Mouse (Mus musculus) hindbrain, embryonic 13.5 days (tissue): ENCODE data around the gene Nfkbil1. TPM values are rescaled to one million over a fixed set of nuclear protein-coding genes. Genes with fewer than 3 reads are reported as not detected.
A peak's percentile ranks its signal among the peaks of the same experiment; 100 is the strongest.

ENCODE experiments used
- ATAC-seq: fragments of 200-750 bp; cut with Nextera tagmentation; 2 replicates; pipeline ENCODE4 v1.8.0; 2017; ENCODE audit warnings: moderate TSS enrichment; ENCODE audit not compliant: low FRiP score
- H3K27ac ChIP-seq: fragments of 300-500 bp; sonication (generic); 2 replicates; pipeline ENCODE4 v1.5.1; 2015; ENCODE audit warnings: inconsistent platforms, mild to moderate bottlenecking, moderate library complexity
- H3K27me3 ChIP-seq: fragments of 300-500 bp; sonication (generic); 2 replicates; pipeline ENCODE4 v1.6.1; 2015; ENCODE audit warnings: mild to moderate bottlenecking, inconsistent platforms
- H3K36me3 ChIP-seq: fragments of 300-500 bp; sonication (generic); 2 replicates; pipeline ENCODE4 v1.6.1; 2015; ENCODE audit warnings: mild to moderate bottlenecking, inconsistent platforms
- H3K4me1 ChIP-seq: fragments of 300-500 bp; sonication (generic); replicated peaks from 2 replicates; pipeline ENCODE4 v1.6.1; 2015; ENCODE audit warnings: inconsistent platforms
- H3K4me2 ChIP-seq: fragments of 300-500 bp; sonication (generic); 2 replicates; pipeline ENCODE4 v1.6.1; 2015; ENCODE audit warnings: inconsistent platforms, mild to moderate bottlenecking, moderate library complexity
- H3K4me3 ChIP-seq: fragments of 300-500 bp; sonication (generic); 2 replicates; pipeline ENCODE4 v1.5.1; 2015; ENCODE audit warnings: mild to moderate bottlenecking, inconsistent platforms
- H3K9ac ChIP-seq: fragments of 300-500 bp; sonication (generic); 2 replicates; pipeline ENCODE4 v1.6.1; 2015; ENCODE audit warnings: mild to moderate bottlenecking, inconsistent platforms
- H3K9me3 ChIP-seq: fragments of 300-500 bp; sonication (generic); 2 replicates; pipeline ENCODE4 v1.6.1; 2016; ENCODE audit warnings: inconsistent platforms
- WGBS: fragments of 180-500 bp; shearing (Covaris S2); methylation state at CpG from one replicate; pipeline ENCODE4 v1.1.7; 2015; 5-methylcytosine and 5-hydroxymethylcytosine counted together
- polyA plus RNA-seq: library from polyadenylated mRNA; unstranded; fragments of >200 nt; fragmentation: Nextera tagmentation; extraction: Ambion mirVana; gene quantifications from 2 replicates; pipeline ENCODE4 v1.2.1, GENCODE M21; 2015

The Nfkbil1 gene
- 8.4 and 10.8 TPM in 2 replicates for polyA plus RNA-seq

- under 1% methylated on average over 35 of the region's 35 CpGs for WGBS
- H3K4me2 ChIP-seq, result peak within 1 kb of the TSS; percentile 93
- peak within 1 kb of the TSS; percentile 91 for H3K9ac ChIP-seq
- peak within 1 kb of the TSS; percentile 58 for H3K4me3 ChIP-seq
- H3K36me3 ChIP-seq, result peaks cover 12% of the 10 kb centered on the region
- H3K27me3 ChIP-seq, result no peaks in the 10 kb centered on the region
- peak within 1 kb of the TSS; percentile 96 for H3K27ac ChIP-seq
- H3K9me3 ChIP-seq, result no peaks in the 10 kb centered on the region
- H3K4me1 ChIP-seq, result peaks cover 63% of the 10 kb centered on the region
- peak; percentile 78 for ATAC-seq
These were observed at the start of gene Nfkbil1 for GRCm38 (mm10) chr17:35235614-35236389. TSS of gene Nfkbil1 (minus strand) at chr17:35235792.

- H3K9me3 ChIP-seq, result no peaks in the 10 kb centered on the region
- H3K4me1 ChIP-seq, result no peaks in the 10 kb centered on the region
- H3K4me2 ChIP-seq, result no peak overlapping the region
- H3K27ac ChIP-seq, result no peak overlapping the region
- 70% methylated on average over 3 of the region's 3 CpGs for WGBS
- peaks cover 25% of the 10 kb centered on the region for H3K27me3 ChIP-seq
- H3K9ac ChIP-seq, result no peak overlapping the region
- no peak overlapping the region for H3K4me3 ChIP-seq
- no peak for ATAC-seq
- no peaks in the 10 kb centered on the region for H3K36me3 ChIP-seq
These were observed 44.7 kb upstream of the Nfkbil1 start for GRCm38 (mm10) chr17:35280276-35280675.

GRCm38 (mm10) chr17:35278957-35279688 is 43.5 kb upstream of the Nfkbil1 start:
- H3K4me3 ChIP-seq, result no peak overlapping the region
- H3K9ac ChIP-seq, result no peak overlapping the region
- H3K9me3 ChIP-seq, result no peaks in the 10 kb centered on the region
- ATAC-seq, result no peak
- no peak overlapping the region for H3K27ac ChIP-seq
- peaks cover 29% of the 10 kb centered on the region for H3K27me3 ChIP-seq
- 92% methylated on average over 13 of the region's 13 CpGs for WGBS
- no peaks in the 10 kb centered on the region for H3K4me1 ChIP-seq
- H3K4me2 ChIP-seq, result no peak overlapping the region
- no peaks in the 10 kb centered on the region for H3K36me3 ChIP-seq

GRCm38 (mm10) chr17:35278049-35278448 is 42.5 kb upstream of the Nfkbil1 start:
- Histone ChIP-seq H3K36me3 (no peaks in the 10 kb centered on the region), H3K27ac (no peak overlapping the region), H3K4me2 (no peak overlapping the region), H3K4me1 (no peaks in the 10 kb centered on the region), H3K4me3 (no peak overlapping the region), H3K27me3 (peaks cover 29% of the 10 kb centered on the region), H3K9ac (no peak overlapping the region), H3K9me3 (no peaks in the 10 kb centered on the region)
- no peak for ATAC-seq
- WGBS, result 87% methylated on average over 8 of the region's 8 CpGs

- WGBS, result 25% methylated on average over 13 of the region's 13 CpGs
- Histone ChIP-seq H3K4me3 (no peak overlapping the region), H3K9ac (0 out of 2 replicates have a peak overlapping the region, but pooled peaks have one; percentile 58)
These were observed 40.8 kb upstream of the Nfkbil1 start for GRCm38 (mm10) chr17:35276304-35276864.

GRCm38 (mm10) chr17:35274770-35275169 is 39.2 kb upstream of the Nfkbil1 start:
- H3K4me2 ChIP-seq, result no peak overlapping the region
- H3K9me3 ChIP-seq, result no peaks in the 10 kb centered on the region
- H3K9ac ChIP-seq, result no peak overlapping the region
- H3K27me3 ChIP-seq, result peaks cover 29% of the 10 kb centered on the region
- 9% methylated on average over 11 of the region's 11 CpGs for whole genome bisulfite sequencing
- H3K4me1 ChIP-seq, result no peaks in the 10 kb centered on the region
- H3K27ac ChIP-seq, result no peak overlapping the region
- no peaks in the 10 kb centered on the region for H3K36me3 ChIP-seq
- peak; percentile 59 for ATAC-seq
- H3K4me3 ChIP-seq, result no peak overlapping the region

More at GRCm38 (mm10) chr17:35276304-35276864, 40.8 kb upstream of the Nfkbil1 start:
- ATAC-seq, result no peak
- Histone ChIP-seq H3K4me1 (no peaks in the 10 kb centered on the region), H3K4me2 (peak overlapping the region; percentile 37), H3K9me3 (no peaks in the 10 kb centered on the region), H3K36me3 (no peaks in the 10 kb centered on the region), H3K27me3 (peaks cover 29% of the 10 kb centered on the region), H3K27ac (no peak overlapping the region)

GRCm38 (mm10) chr17:35272249-35272648 is 36.7 kb upstream of the Nfkbil1 start:
- Histone ChIP-seq H3K4me3 (no peak overlapping the region), H3K4me2 (no peak overlapping the region), H3K36me3 (no peaks in the 10 kb centered on the region), H3K9me3 (no peaks in the 10 kb centered on the region), H3K9ac (no peak overlapping the region), H3K27me3 (peaks cover 28% of the 10 kb centered on the region), H3K4me1 (no peaks in the 10 kb centered on the region), H3K27ac (no peak overlapping the region)
- no peak for ATAC-seq
- 78% methylated on average over 3 of the region's 3 CpGs for WGBS

GRCm38 (mm10) chr17:35269653-35270347 is 34.2 kb upstream of the Nfkbil1 start:
- 36% methylated on average over 3 of the region's 3 CpGs for WGBS
- no peak overlapping the region for H3K9ac ChIP-seq
- ATAC-seq, result no peak

GRCm38 (mm10) chr17:35267399-35268086 is 32.0 kb upstream of the Nfkbil1 start:
- no peak overlapping the region for H3K9ac ChIP-seq
- H3K9me3 ChIP-seq, result no peaks in the 10 kb centered on the region
- H3K27me3 ChIP-seq, result peaks cover 34% of the 10 kb centered on the region
- H3K4me1 ChIP-seq, result peaks cover 10% of the 10 kb centered on the region
- H3K4me2 ChIP-seq, result no peak overlapping the region
- WGBS, result 78% methylated on average over 1 of the region's 1 CpGs
- no peak for ATAC-seq
- H3K4me3 ChIP-seq, result no peak overlapping the region
- peaks cover 5% of the 10 kb centered on the region for H3K36me3 ChIP-seq
- H3K27ac ChIP-seq, result no peak overlapping the region

More at GRCm38 (mm10) chr17:35269653-35270347, 34.2 kb upstream of the Nfkbil1 start:
- Histone ChIP-seq H3K4me3 (no peak overlapping the region), H3K36me3 (peaks cover 5% of the 10 kb centered on the region), H3K4me2 (no peak overlapping the region), H3K27me3 (peaks cover 20% of the 10 kb centered on the region), H3K4me1 (no peaks in the 10 kb centered on the region), H3K27ac (no peak overlapping the region), H3K9me3 (no peaks in the 10 kb centered on the region)

- peak; percentile 23; the same call in 1 of the 2 replicates for ATAC-seq
- WGBS, result 2% methylated on average over 31 of the region's 31 CpGs
These were observed 27.9 kb upstream of the Nfkbil1 start for GRCm38 (mm10) chr17:35263523-35263883.

GRCm38 (mm10) chr17:35262664-35263522 is 27.3 kb upstream of the Nfkbil1 start, which contains the start of gene H2-D1:
TSS of gene H2-D1 (plus strand) at chr17:35262730.
- peak; percentile 95 for ATAC-seq
- 1% methylated on average over 62 of the region's 73 CpGs for WGBS
- Histone ChIP-seq H3K9me3 (no peaks in the 10 kb centered on the region), H3K27ac (no peak within 1 kb of the TSS), H3K9ac (peak within 1 kb of the TSS; percentile 81), H3K27me3 (peaks cover 52% of the 10 kb centered on the region), H3K36me3 (peaks cover 5% of the 10 kb centered on the region), H3K4me1 (peaks cover 14% of the 10 kb centered on the region), H3K4me2 (peak within 1 kb of the TSS; percentile 87), H3K4me3 (peak within 1 kb of the TSS; percentile 66)

More at GRCm38 (mm10) chr17:35263523-35263883, 27.9 kb upstream of the Nfkbil1 start:
- H3K36me3 ChIP-seq, result peaks cover 5% of the 10 kb centered on the region
- H3K27ac ChIP-seq, result no peak overlapping the region
- H3K4me3 ChIP-seq, result peak overlapping the region; percentile 66
- H3K27me3 ChIP-seq, result peaks cover 57% of the 10 kb centered on the region
- peak overlapping the region; percentile 81 for H3K9ac ChIP-seq
- peaks cover 12% of the 10 kb centered on the region for H3K4me1 ChIP-seq
- H3K4me2 ChIP-seq, result peak overlapping the region; percentile 87
- H3K9me3 ChIP-seq, result no peaks in the 10 kb centered on the region
